Mouse (Mus musculus) midbrain, embryonic 10.5 days (tissue): ENCODE results near the gene Itpr1. TPM values are rescaled to one million over a fixed set of nuclear protein-coding genes. Genes with fewer than 3 reads are reported as not detected.

Experiments used
- DNase-seq: peaks from one replicate; pipeline ENCODE4 v3.0.0-alpha.2; 2017; ENCODE audit warnings: low spot score
- H3K27ac ChIP-seq: fragments of 300-500 bp; sonication (generic); replicated peaks from 2 replicates; pipeline ENCODE4 v1.5.1; 2016; ENCODE audit warnings: mild to moderate bottlenecking
- H3K27me3 ChIP-seq: fragments of 300-500 bp; sonication (generic); 2 replicates; pipeline ENCODE4 v1.6.1; 2016; ENCODE audit warnings: low read depth, mild to moderate bottlenecking; ENCODE audit not compliant: poor library complexity, severe bottlenecking
- H3K36me3 ChIP-seq: fragments of 300-500 bp; sonication (generic); 2 replicates; pipeline ENCODE4 v1.6.1; 2016; ENCODE audit warnings: mild to moderate bottlenecking, moderate library complexity
- H3K4me1 ChIP-seq: fragments of 300-500 bp; sonication (generic); 2 replicates; pipeline ENCODE4 v1.6.1; 2016
- H3K4me3 ChIP-seq: fragments of 300-500 bp; sonication (generic); 2 replicates; pipeline ENCODE4 v1.5.1; 2016; ENCODE audit warnings: mild to moderate bottlenecking, moderate library complexity
- H3K9me3 ChIP-seq: fragments of 300-500 bp; sonication (generic); replicated peaks from 2 replicates; pipeline ENCODE4 v1.6.1; 2016; ENCODE audit warnings: mild to moderate bottlenecking
- WGBS: fragments of 180-500 bp; shearing (Covaris S2); methylation state at CpG from one replicate; pipeline ENCODE4 v1.1.7; 2016; 5-methylcytosine and 5-hydroxymethylcytosine counted together
- polyA plus RNA-seq: library from polyadenylated mRNA; unstranded; fragments of >200 nt; fragmentation: Nextera tagmentation; extraction: Ambion mirVana; gene quantifications from 2 replicates; pipeline ENCODE4 v1.2.1, GENCODE M21; 2016

Gene Itpr1
- polyA plus RNA-seq, 1 experiment from 2014 or later: 7.2 TPM

DNA sequence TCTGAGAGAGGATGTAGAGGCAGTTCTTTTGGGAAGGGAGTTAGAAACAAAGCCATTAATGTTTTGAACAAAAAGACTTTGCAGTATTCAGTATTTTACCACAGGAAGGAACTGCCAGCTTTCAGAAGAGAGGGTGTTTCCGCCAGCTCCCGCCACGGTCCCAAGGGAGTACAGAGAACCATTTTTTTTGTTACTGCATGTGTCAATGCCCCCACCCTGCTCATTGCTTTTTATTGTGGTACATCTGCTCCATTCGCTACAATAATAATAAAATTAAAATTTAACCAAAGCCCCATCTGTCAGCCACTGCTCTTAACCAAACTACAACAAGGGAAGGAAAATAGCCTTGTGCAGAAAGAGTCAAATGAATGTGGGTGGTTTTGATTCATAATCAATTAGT is 20.3 kb upstream of the Itpr1 start:
- Histone ChIP-seq H3K27ac (no peak overlapping the region), H3K27me3 (no peaks in the 10 kb centered on the region; the same call in 1 of the 2 replicates), H3K4me1 (no peaks in the 10 kb centered on the region), H3K9me3 (no peaks in the 10 kb centered on the region), H3K36me3 (no peaks in the 10 kb centered on the region), H3K4me3 (no peak overlapping the region)
- 87% methylated on average over 4 of the region's 4 CpGs for WGBS
- DNase-seq: no peak

DNA sequence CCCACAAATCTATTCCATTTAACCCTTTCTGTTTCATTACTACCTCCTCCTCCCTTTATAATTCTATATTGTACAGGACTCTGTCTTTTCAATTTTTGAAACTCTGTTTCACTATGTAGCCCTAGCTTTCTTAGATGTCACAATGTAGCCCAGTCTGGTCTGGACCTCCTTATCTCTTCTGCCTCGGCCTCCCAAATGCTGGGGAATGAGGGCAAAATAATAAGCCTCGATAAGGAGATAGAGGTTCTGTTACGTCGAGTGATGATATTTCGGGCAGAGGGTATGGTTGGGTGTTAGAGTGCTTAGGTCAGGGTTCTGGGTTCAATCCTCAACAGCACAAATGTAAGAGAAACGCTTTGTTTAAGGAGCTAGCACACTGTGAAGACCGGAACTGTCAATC is 16.2 kb upstream of the Itpr1 start:
- Histone ChIP-seq H3K4me1 (no peaks in the 10 kb centered on the region), H3K4me3 (no peak overlapping the region), H3K27me3 (no peaks in the 10 kb centered on the region), H3K36me3 (no peaks in the 10 kb centered on the region), H3K9me3 (no peaks in the 10 kb centered on the region), H3K27ac (no peak overlapping the region)
- DNase-seq: no peak
- 83% methylated on average over 7 of the region's 7 CpGs for WGBS

DNA sequence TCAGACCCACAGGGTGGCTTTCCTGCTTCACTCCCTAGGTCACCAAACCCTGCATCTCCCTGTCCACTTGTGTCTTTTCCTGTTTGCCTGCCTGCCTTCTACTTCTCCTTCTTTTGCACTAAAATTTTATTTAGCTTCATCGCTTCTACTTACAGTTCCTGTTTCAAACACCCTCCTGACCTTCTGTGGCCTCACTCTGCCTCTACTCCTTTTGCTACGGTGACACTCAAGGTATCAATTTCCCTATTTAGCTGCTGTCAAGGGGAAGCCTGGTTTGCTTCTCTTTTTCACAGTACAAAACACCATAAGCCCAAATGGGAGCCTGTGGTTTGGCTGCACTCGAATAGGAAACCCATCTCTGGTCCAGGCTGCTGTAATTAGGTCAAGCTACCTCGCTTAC is 15.8 kb upstream of the Itpr1 start:
- H3K36me3 ChIP-seq: no peaks in the 10 kb centered on the region
- no peak for DNase-seq
- no peaks in the 10 kb centered on the region for H3K27me3 ChIP-seq
- no peak overlapping the region for H3K4me3 ChIP-seq
- no peak overlapping the region for H3K27ac ChIP-seq
- no peaks in the 10 kb centered on the region for H3K9me3 ChIP-seq
- H3K4me1 ChIP-seq: no peaks in the 10 kb centered on the region
- WGBS: 85% methylated on average over 4 of the region's 4 CpGs

DNA sequence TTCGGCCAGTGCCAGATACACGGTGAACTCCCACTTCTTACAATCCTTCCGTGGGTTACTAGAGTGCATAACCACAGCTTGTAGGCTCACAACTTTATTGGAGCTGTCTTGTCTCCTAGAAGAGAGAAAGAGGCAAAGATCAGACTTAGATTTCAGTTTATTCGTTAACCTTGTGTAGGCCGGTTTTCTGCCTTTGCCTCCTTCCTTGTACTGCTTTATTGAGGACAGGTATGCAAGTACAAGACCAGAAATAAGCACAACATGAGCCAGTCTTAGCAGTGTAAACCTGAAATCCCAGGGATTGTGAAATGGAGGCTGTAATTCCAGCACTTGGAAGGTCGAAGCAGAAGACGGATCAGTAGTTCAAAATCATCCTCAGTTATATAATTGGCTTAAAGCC is 14.6 kb upstream of the Itpr1 start:
- H3K27me3 ChIP-seq: no peaks in the 10 kb centered on the region
- H3K9me3 ChIP-seq: no peaks in the 10 kb centered on the region
- 91% methylated on average over 7 of the region's 7 CpGs for WGBS
- no peak overlapping the region for H3K27ac ChIP-seq
- no peaks in the 10 kb centered on the region for H3K36me3 ChIP-seq
- no peaks in the 10 kb centered on the region for H3K4me1 ChIP-seq
- no peak for DNase-seq
- H3K4me3 ChIP-seq: no peak overlapping the region

DNA sequence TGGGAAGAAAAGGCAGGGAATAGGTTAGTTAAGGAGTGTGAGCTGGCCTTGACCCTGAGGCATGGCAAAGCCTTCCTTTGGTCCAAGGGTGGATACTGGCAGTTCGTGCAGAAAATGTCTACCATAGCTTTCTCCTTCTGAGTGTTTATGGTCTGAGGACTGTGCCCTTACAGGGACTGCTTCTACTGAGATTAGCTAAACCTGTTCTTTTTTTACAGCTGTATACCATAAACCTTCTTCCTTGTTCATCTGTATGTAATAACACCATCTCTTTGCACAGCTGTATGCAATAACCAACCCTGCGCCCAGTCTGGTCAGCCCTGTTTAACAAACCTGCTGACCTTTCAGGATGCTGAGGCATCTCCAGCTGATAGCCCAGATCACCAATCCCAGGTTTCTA is 8.6 kb upstream of the Itpr1 start:
- Histone ChIP-seq H3K4me3 (no peak overlapping the region), H3K9me3 (no peaks in the 10 kb centered on the region), H3K36me3 (no peaks in the 10 kb centered on the region), H3K27ac (no peak overlapping the region), H3K27me3 (no peaks in the 10 kb centered on the region), H3K4me1 (no peaks in the 10 kb centered on the region)
- WGBS: 86% methylated on average over 2 of the region's 2 CpGs
- DNase-seq: no peak

DNA sequence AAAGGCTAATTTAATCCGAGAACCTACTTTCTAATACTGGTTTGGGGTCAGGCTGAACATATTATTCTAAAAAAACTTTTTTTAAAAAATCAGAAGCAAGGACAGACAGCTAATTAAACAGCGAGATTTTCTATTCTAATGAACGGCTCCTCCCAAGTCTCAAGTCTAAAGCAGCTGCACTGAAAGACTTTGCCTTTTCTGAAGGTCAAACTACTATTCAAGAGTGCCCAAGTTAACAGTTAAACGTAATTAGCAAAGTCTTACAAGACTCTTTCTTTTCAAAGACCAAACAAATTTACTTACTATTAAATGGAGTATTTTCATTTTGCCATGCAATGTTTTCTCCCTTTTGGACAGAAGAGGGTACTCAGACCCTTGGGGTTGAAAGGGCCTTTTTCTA is 6.8 kb upstream of the Itpr1 start:
- 87% methylated on average over 4 of the region's 4 CpGs for WGBS
- H3K4me3 ChIP-seq: no peak overlapping the region
- DNase-seq: no peak
- no peaks in the 10 kb centered on the region for H3K9me3 ChIP-seq
- peaks cover under 1% of the 10 kb centered on the region; the same call in 1 of the 2 replicates for H3K27me3 ChIP-seq
- no peak overlapping the region for H3K27ac ChIP-seq
- H3K36me3 ChIP-seq: no peaks in the 10 kb centered on the region
- 0 out of 2 replicates have a peak, but pooled peaks cover 4% of the 10 kb centered on the region for H3K4me1 ChIP-seq

DNA sequence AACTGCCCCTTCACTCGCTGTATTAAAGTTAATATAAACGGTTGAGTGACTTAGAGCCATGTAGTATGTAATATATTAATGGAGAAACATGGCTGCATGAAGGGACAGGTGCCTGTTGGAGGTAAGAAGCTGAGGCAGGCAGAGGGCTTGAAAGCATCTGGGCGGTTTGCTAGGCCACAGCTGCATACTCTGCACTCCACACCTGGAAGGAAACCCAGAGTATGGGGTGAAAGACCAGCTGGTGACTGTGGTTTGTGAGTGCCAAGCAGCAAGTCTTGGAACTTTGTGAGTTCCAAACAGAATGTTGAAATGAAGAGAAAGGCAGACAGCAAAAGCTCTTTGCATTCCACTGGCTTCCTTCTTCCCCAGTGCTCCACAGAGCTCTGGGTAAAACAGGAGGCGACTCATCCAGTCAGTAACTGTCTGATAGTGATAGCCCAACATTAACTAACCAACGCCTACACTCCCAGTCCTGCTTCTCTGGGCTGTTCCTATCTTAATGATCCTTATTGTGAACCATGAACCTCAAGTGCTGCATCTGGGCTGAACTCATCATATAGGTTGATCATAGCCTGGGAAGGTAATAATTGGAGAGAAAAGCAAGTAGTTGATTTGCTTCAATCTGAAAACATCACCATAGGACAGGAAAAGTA is 5.9 kb upstream of the Itpr1 start:
- 85% methylated on average over 5 of the region's 5 CpGs for WGBS
- H3K4me3 ChIP-seq: no peak overlapping the region
- no peaks in the 10 kb centered on the region for H3K36me3 ChIP-seq
- DNase-seq: no peak
- no peaks in the 10 kb centered on the region for H3K9me3 ChIP-seq
- H3K27ac ChIP-seq: no peak overlapping the region
- peaks cover 8% of the 10 kb centered on the region; the same call in 1 of the 2 replicates for H3K27me3 ChIP-seq
- peaks cover 13% of the 10 kb centered on the region for H3K4me1 ChIP-seq

DNA sequence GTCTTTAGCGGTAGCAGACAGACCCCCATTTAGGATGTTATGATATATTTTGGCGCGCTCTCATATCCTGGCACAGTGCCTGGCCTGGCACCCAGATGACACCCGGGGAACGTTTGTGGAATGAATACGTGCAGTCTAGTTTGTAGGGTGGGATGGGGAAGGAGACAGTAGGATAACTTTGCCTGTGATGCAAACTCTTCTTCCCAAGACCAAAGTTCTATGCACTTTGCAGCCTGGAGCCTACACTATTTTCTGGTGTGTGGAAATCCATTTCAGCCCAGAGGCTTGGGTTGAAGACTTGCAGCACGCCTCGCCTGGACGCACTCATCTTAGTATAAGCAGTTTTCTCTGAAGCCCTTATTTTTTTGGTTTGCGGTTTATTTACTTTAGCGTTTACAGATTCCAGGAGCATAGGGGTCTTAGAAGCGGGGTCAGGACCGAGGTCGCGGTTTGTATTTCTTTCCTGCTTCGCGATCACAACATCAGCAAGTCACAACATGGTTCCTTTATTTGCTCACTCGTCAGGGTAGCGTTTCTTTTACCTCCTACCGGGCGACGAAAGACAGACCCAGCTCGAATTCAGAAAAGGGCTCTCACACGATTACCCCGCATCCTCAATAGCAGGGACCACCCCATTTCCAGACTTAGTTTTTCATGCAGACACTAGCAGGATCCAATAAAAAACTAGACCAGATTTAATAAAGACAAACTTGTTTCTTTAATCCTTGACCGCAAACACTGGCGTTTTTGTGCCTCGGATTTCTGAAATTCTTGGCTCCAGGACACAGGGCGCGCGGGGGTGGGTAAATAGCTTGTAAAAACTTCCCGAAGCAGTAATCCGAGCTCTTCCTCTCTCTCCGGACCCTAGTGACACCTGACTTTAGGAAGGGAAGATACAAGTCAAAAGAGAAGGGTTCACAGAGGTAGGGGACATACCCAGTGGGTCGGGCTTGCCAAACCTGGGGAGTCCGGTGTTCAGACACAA is 708 bp upstream of the Itpr1 start:
- DNase-seq: peak; percentile 55

DNA sequence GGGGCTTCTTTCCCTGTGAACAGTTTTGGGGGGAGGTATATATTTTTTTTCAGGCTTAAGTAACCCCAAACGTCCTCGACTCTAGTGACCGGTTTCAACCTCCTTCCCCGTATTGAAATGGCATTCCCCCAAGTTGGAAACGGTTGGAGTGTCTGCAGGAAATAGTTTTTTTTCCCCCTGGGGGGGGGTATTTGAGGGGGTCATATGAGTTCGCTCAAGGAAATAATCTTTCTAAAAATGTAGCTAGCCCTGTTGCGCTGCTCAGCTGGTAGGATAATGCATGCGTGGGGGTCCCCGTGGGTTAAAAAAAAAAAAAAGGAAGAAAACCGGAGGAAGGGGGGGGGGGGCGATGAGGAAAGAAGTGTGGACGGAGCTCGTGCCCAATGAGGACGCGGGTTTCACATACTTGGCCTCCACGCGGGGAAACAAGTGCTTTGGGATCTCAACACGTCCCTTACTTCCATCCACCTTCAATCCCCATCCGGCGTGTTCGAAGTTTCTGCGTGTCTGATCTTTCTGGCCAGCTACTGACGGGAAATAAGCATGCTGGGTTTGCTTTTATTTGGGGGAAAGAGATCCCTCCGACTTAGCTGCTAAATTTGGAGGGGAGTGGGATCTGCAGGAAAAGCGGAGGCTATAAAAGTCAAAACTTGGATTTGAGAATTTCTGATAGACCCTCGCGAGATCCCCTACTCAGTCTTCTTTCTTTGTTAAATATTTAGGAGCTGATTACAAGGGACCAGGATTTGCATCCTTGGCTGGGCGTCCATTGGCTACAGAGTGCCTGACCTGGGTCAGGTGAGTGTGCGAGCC is 791 bp downstream of the Itpr1 start:
- Histone ChIP-seq H3K27ac (peak overlapping the region; percentile 83), H3K4me1 (peaks cover 41% of the 10 kb centered on the region), H3K9me3 (no peaks in the 10 kb centered on the region), H3K36me3 (peaks cover 6% of the 10 kb centered on the region; the same call in 1 of the 2 replicates), H3K27me3 (peaks cover 8% of the 10 kb centered on the region; the same call in 1 of the 2 replicates), H3K4me3 (peak overlapping the region; percentile 73)
- under 1% methylated on average over 29 of the region's 29 CpGs for WGBS
- DNase-seq: peak; percentile 33

More for the DNA sequence above, 708 bp upstream of the Itpr1 start:
- Histone ChIP-seq H3K27ac (peak overlapping the region; percentile 83), H3K27me3 (peaks cover 8% of the 10 kb centered on the region; the same call in 1 of the 2 replicates), H3K4me1 (peaks cover 36% of the 10 kb centered on the region), H3K36me3 (no peaks in the 10 kb centered on the region; the same call in 1 of the 2 replicates), H3K4me3 (peak overlapping the region; percentile 73), H3K9me3 (no peaks in the 10 kb centered on the region)
- WGBS: 8% methylated on average over 36 of the region's 36 CpGs

DNA sequence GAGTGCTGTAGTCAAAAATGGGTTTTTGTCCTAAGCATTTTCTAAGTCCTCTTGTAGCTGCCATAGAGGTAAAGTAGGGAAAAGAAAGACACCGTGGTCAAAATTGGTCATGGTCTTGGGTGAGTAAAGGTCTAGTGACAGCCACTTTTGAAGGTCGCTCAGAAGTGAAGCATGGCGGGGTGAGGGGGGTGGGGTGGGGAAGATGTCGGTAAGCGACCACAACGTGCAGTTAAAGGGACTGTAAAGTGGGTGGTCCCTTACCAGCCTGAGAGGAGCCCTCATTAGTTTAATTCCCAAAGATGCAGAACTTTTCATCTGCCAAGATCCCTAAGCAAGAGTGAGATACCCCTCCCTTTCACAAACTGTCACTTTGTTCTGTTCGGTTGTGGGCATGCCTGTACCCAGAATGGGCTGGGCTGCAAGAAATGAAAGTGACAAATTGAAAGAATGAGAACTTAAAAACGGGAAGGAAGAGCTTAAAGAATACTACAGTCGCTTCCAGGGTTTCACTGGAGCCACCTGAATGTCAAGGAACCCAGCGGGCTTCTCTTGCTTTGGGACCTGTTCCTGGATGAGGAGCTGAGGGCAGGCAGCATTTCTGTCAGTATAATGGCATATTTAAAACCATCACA is 1.5 kb downstream of the Itpr1 start:
- Histone ChIP-seq H3K4me3 (peak overlapping the region; percentile 73), H3K27ac (no peak overlapping the region), H3K9me3 (no peaks in the 10 kb centered on the region), H3K4me1 (peaks cover 41% of the 10 kb centered on the region), H3K36me3 (peaks cover 6% of the 10 kb centered on the region; the same call in 1 of the 2 replicates), H3K27me3 (peaks cover 8% of the 10 kb centered on the region; the same call in 1 of the 2 replicates)
- 13% methylated on average over 10 of the region's 10 CpGs for WGBS
- DNase-seq: no peak

DNA sequence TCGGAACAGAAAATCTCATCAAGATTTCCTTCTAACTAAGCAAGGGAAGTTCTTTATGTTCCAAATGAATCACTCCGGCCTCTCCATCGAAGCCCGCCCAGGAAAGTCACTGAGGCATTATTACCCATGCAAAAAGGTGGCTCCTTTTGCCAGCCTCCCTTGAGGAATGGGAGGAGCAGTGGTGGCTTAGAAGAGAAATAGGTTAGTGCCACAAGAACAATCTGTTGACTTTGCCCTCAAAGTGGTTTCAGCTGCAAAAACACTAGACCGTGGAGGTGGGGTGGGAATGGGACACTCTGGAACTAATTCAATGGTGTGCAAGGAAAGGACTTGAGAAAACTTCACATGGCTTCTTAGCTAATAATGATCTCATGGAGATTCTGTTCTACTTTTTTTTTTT is 3.2 kb downstream of the Itpr1 start:
- Histone ChIP-seq H3K36me3 (peaks cover 8% of the 10 kb centered on the region; the same call in 1 of the 2 replicates), H3K4me3 (no peak overlapping the region), H3K4me1 (peaks cover 37% of the 10 kb centered on the region), H3K27ac (no peak overlapping the region), H3K9me3 (no peaks in the 10 kb centered on the region), H3K27me3 (peaks cover 8% of the 10 kb centered on the region; the same call in 1 of the 2 replicates)
- WGBS: 70% methylated on average over 5 of the region's 5 CpGs
- no peak for DNase-seq

DNA sequence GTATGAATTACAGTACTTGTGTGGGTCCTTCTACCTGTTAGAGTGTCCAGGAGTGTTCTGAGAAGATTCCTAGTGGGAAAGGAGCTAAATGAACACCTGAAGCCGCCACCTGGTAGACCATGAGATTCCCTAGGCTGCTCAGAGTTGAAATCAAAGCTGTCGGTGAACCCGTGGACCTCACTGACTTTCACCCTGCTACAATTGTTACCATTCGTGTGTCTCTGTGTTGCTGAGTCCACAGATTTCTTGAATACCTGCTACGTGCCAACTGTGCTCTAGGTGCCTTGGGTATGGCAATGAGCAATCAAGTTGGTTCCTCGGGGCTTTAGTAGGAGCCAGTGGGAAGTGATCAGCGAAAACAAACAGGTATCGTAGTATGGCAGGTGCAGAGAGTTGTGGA is 3.9 kb downstream of the Itpr1 start:
- H3K27me3 ChIP-seq: peaks cover under 1% of the 10 kb centered on the region; the same call in 1 of the 2 replicates
- peaks cover 8% of the 10 kb centered on the region; the same call in 1 of the 2 replicates for H3K36me3 ChIP-seq
- H3K4me3 ChIP-seq: no peak overlapping the region
- 91% methylated on average over 8 of the region's 8 CpGs for WGBS
- no peaks in the 10 kb centered on the region for H3K9me3 ChIP-seq
- no peak for DNase-seq
- H3K4me1 ChIP-seq: peaks cover 30% of the 10 kb centered on the region
- no peak overlapping the region for H3K27ac ChIP-seq
